Mouse (Mus musculus): ENCODE data around the gene E2f1. TPM values are rescaled to one million over a fixed set of nuclear protein-coding genes. Genes with fewer than 3 reads are reported as not detected.

Gene E2f1
- polyA plus RNA-seq, 1 experiment, result 11.0 TPM

GRCm38 (mm10) chr2:154584931-154585601, 15.4 kb upstream of the E2f1 start:
- H3ac ChIP-seq (ENCODE audit: control insufficient read depth, insufficient read length), result no peak overlapping the region

GRCm38 (mm10) chr2:154583906-154584872, 14.5 kb upstream of the E2f1 start:
- Histone ChIP-seq H3K4me2 (ENCODE audit: low read depth) (no peak overlapping the region), H3K36me3 (ENCODE audit: control insufficient read depth, insufficient read depth) (no peaks in the 10 kb centered on the region), H3K79me2 (ENCODE audit: control insufficient read depth, insufficient read depth) (no peaks in the 10 kb centered on the region), H3K27me3 (ENCODE audit: control insufficient read depth, insufficient read depth, insufficient read length) (peaks cover 6% of the 10 kb centered on the region), H3ac (ENCODE audit: control insufficient read depth, insufficient read length) (no peak overlapping the region), H3K4me3 (no peak overlapping the region)
- no peak for TF ChIP-seq MAX (IDR thresholded peaks at IDR 0.05; ENCODE audit: low read depth)
- TF ChIP-seq TCF3 (IDR thresholded peaks at IDR 0.05; ENCODE audit: insufficient read length, low read depth), result no peak
- no peak for TF ChIP-seq POLR2A (IDR thresholded peaks at IDR 0.05; ENCODE audit: insufficient read length, low read depth)
- peak; percentile 23 for TF ChIP-seq TCF12 (IDR thresholded peaks at IDR 0.05; ENCODE audit: insufficient read depth, poor library complexity, severe bottlenecking)
- peak in 1 of 3 experiments; percentile 59 for TF ChIP-seq MYOG (IDR thresholded peaks at IDR 0.05; ENCODE audit: control insufficient read depth in 1 of 3, insufficient read depth in 1 of 3, insufficient read length in 2 of 3, low read depth in 2 of 3)
- no peak for TF ChIP-seq REST (IDR thresholded peaks at IDR 0.05; ENCODE audit: insufficient read depth, insufficient read length)
- no peak for TF ChIP-seq POLR2AphosphoS2 (IDR thresholded peaks at IDR 0.05; ENCODE audit: insufficient read length, low read depth)
- TF ChIP-seq CEBPB (IDR thresholded peaks at IDR 0.05; ENCODE audit: insufficient read depth, poor library complexity, severe bottlenecking), result no peak
- TF ChIP-seq E2F4 (IDR thresholded peaks at IDR 0.05; ENCODE audit: insufficient read depth), result no peak
- TF ChIP-seq MYOD1 (IDR thresholded peaks at IDR 0.05; ENCODE audit: control insufficient read depth in 1 of 3, insufficient read length in 2 of 3, low read depth in 2 of 3), result peak in 1 of 3 experiments; percentile 47

More at GRCm38 (mm10) chr2:154584931-154585601, 15.4 kb upstream of the E2f1 start:
- TF ChIP-seq TCF12 (IDR thresholded peaks at IDR 0.05; ENCODE audit: insufficient read depth, poor library complexity, severe bottlenecking), result no peak
- no peak for TF ChIP-seq POLR2A (IDR thresholded peaks at IDR 0.05; ENCODE audit: insufficient read length, low read depth)
- no peak for TF ChIP-seq TCF3 (IDR thresholded peaks at IDR 0.05; ENCODE audit: insufficient read length, low read depth)
- no peak for TF ChIP-seq E2F4 (IDR thresholded peaks at IDR 0.05; ENCODE audit: insufficient read depth)
- TF ChIP-seq REST (IDR thresholded peaks at IDR 0.05; ENCODE audit: insufficient read depth, insufficient read length), result no peak
- no peak for TF ChIP-seq POLR2AphosphoS2 (IDR thresholded peaks at IDR 0.05; ENCODE audit: insufficient read length, low read depth)
- no peak for TF ChIP-seq MAX (IDR thresholded peaks at IDR 0.05; ENCODE audit: low read depth)
- no peak for TF ChIP-seq CEBPB (IDR thresholded peaks at IDR 0.05; ENCODE audit: insufficient read depth, poor library complexity, severe bottlenecking)
- TF ChIP-seq SRF (IDR thresholded peaks at IDR 0.05; ENCODE audit: control insufficient read depth, insufficient read length, low read depth), result no peak
- TF ChIP-seq MYOG (IDR thresholded peaks at IDR 0.05; ENCODE audit: control insufficient read depth in 1 of 3, insufficient read depth in 1 of 3, insufficient read length in 2 of 3, low read depth in 2 of 3), result no peak
- no peaks in the 10 kb centered on the region for H3K36me3 ChIP-seq (ENCODE audit: control insufficient read depth, insufficient read depth)
- peaks cover 6% of the 10 kb centered on the region for H3K27me3 ChIP-seq (ENCODE audit: control insufficient read depth, insufficient read depth, insufficient read length)
- peak overlapping the region; percentile 27 for H3K4me2 ChIP-seq (ENCODE audit: low read depth)
- H3K4me3 ChIP-seq, result no peak overlapping the region
- H3K79me2 ChIP-seq (ENCODE audit: control insufficient read depth, insufficient read depth), result no peaks in the 10 kb centered on the region

- Histone ChIP-seq H3K27me3 (ENCODE audit: control insufficient read depth, insufficient read depth, insufficient read length) (no peaks in the 10 kb centered on the region), H3K4me2 (ENCODE audit: low read depth) (no peak overlapping the region), H3K79me2 (ENCODE audit: control insufficient read depth, insufficient read depth) (no peaks in the 10 kb centered on the region), H3ac (ENCODE audit: control insufficient read depth, insufficient read length) (no peak overlapping the region), H3K4me3 (no peak overlapping the region), H3K36me3 (ENCODE audit: control insufficient read depth, insufficient read depth) (no peaks in the 10 kb centered on the region)
- no peak for TF ChIP-seq CEBPB (IDR thresholded peaks at IDR 0.05; ENCODE audit: insufficient read depth, poor library complexity, severe bottlenecking)
- TF ChIP-seq E2F4 (IDR thresholded peaks at IDR 0.05; ENCODE audit: insufficient read depth), result no peak
Observed at GRCm38 (mm10) chr2:154581421-154581820, 11.7 kb upstream of the E2f1 start.

GRCm38 (mm10) chr2:154580586-154580985, 10.9 kb upstream of the E2f1 start:
- no peaks in the 10 kb centered on the region for H3K27me3 ChIP-seq (ENCODE audit: control insufficient read depth, insufficient read depth, insufficient read length)
- H3K36me3 ChIP-seq (ENCODE audit: control insufficient read depth, insufficient read depth), result no peaks in the 10 kb centered on the region
- H3K4me2 ChIP-seq (ENCODE audit: low read depth), result no peak overlapping the region
- TF ChIP-seq MAX (IDR thresholded peaks at IDR 0.05; ENCODE audit: low read depth), result no peak
- no peak for TF ChIP-seq REST (IDR thresholded peaks at IDR 0.05; ENCODE audit: insufficient read depth, insufficient read length)
- no peak for TF ChIP-seq POLR2A (IDR thresholded peaks at IDR 0.05; ENCODE audit: insufficient read length, low read depth)
- TF ChIP-seq TCF3 (IDR thresholded peaks at IDR 0.05; ENCODE audit: insufficient read length, low read depth), result no peak
- no peak for TF ChIP-seq TCF12 (IDR thresholded peaks at IDR 0.05; ENCODE audit: insufficient read depth, poor library complexity, severe bottlenecking)
- TF ChIP-seq MYOD1 (IDR thresholded peaks at IDR 0.05; ENCODE audit: control insufficient read depth in 1 of 3, insufficient read length in 2 of 3, low read depth in 2 of 3), result no peak
- TF ChIP-seq MYOG (IDR thresholded peaks at IDR 0.05; ENCODE audit: control insufficient read depth in 1 of 3, insufficient read depth in 1 of 3, insufficient read length in 2 of 3, low read depth in 2 of 3), result no peak
- no peak for TF ChIP-seq POLR2AphosphoS2 (IDR thresholded peaks at IDR 0.05; ENCODE audit: insufficient read length, low read depth)
- TF ChIP-seq E2F4 (IDR thresholded peaks at IDR 0.05; ENCODE audit: insufficient read depth), result no peak
- no peaks in the 10 kb centered on the region for H3K79me2 ChIP-seq (ENCODE audit: control insufficient read depth, insufficient read depth)
- H3ac ChIP-seq (ENCODE audit: control insufficient read depth, insufficient read length), result no peak overlapping the region
- no peak overlapping the region for H3K4me3 ChIP-seq

GRCm38 (mm10) chr2:154577744-154578067, 8.0 kb upstream of the E2f1 start:
- Histone ChIP-seq H3K4me2 (ENCODE audit: low read depth) (no peak overlapping the region), H3K27me3 (ENCODE audit: control insufficient read depth, insufficient read depth, insufficient read length) (no peaks in the 10 kb centered on the region), H3K4me3 (no peak overlapping the region), H3K36me3 (ENCODE audit: control insufficient read depth, insufficient read depth) (no peaks in the 10 kb centered on the region), H3ac (ENCODE audit: control insufficient read depth, insufficient read length) (no peak overlapping the region), H3K79me2 (ENCODE audit: control insufficient read depth, insufficient read depth) (no peaks in the 10 kb centered on the region)
- no peak for TF ChIP-seq MAX (IDR thresholded peaks at IDR 0.05; ENCODE audit: low read depth)

All from myocyte (in vitro differentiated cells).